Mouse (Mus musculus) spleen, adult 12 weeks (tissue): ENCODE data around the gene Wdr91.

ENCODE experiments used
- DNase-seq: peaks from one replicate; pipeline ENCODE4 v3.0.0; 2022; ENCODE audit warnings: low spot score

The Wdr91 gene

GRCm38 (mm10) chr6:34910371-34911219 lies at the start of gene Wdr91:
Wdr91 (minus strand) TSS chr6:34910876.
- DNase-seq, result peak; percentile 94

GRCm38 (mm10) chr6:34959131-34959530 lies 48.5 kb upstream of the Wdr91 start:
- DNase-seq, result no peak

- DNase-seq, result no peak
Observed at GRCm38 (mm10) chr6:34955862-34956241, 45.2 kb upstream of the Wdr91 start.

GRCm38 (mm10) chr6:34954926-34955861 lies 44.5 kb upstream of the Wdr91 start:
- peak; percentile 21 for DNase-seq

GRCm38 (mm10) chr6:34951956-34952667 lies 41.4 kb upstream of the Wdr91 start:
- DNase-seq, result no peak

GRCm38 (mm10) chr6:34951518-34951917 lies 40.8 kb upstream of the Wdr91 start:
- DNase-seq, result no peak

- no peak for DNase-seq
Observed at GRCm38 (mm10) chr6:34948461-34948860, 37.8 kb upstream of the Wdr91 start.

- DNase-seq, result no peak
Observed at GRCm38 (mm10) chr6:34946486-34947079, 35.9 kb upstream of the Wdr91 start.

- DNase-seq, result no peak
Observed at GRCm38 (mm10) chr6:34943499-34943898, 32.8 kb upstream of the Wdr91 start.

GRCm38 (mm10) chr6:34942446-34942845 lies 31.8 kb upstream of the Wdr91 start:
- DNase-seq, result no peak

GRCm38 (mm10) chr6:34941496-34941895 lies 30.8 kb upstream of the Wdr91 start:
- DNase-seq, result no peak

- no peak for DNase-seq
Observed at GRCm38 (mm10) chr6:34939451-34939850, 28.8 kb upstream of the Wdr91 start.

GRCm38 (mm10) chr6:34938929-34939325 lies 28.3 kb upstream of the Wdr91 start:
- DNase-seq, result no peak

GRCm38 (mm10) chr6:34938280-34938928 lies 27.7 kb upstream of the Wdr91 start:
- no peak for DNase-seq

GRCm38 (mm10) chr6:34936743-34937142 lies 26.1 kb upstream of the Wdr91 start:
- no peak for DNase-seq

- DNase-seq, result no peak
Observed at GRCm38 (mm10) chr6:34932633-34933032, 22.0 kb upstream of the Wdr91 start.

GRCm38 (mm10) chr6:34927594-34927993 lies 16.9 kb upstream of the Wdr91 start:
- DNase-seq, result no peak

- peak; percentile 51 for DNase-seq
Observed at GRCm38 (mm10) chr6:34927156-34927555, 16.5 kb upstream of the Wdr91 start.

- no peak for DNase-seq
Observed at GRCm38 (mm10) chr6:34921941-34922340, 11.3 kb upstream of the Wdr91 start.

GRCm38 (mm10) chr6:34920631-34921030 lies 10.0 kb upstream of the Wdr91 start:
- DNase-seq, result no peak

GRCm38 (mm10) chr6:34919956-34920355 lies 9.3 kb upstream of the Wdr91 start, which contains the start of gene Stra8:
Stra8 (plus strand) TSS chr6:34920163.
- DNase-seq, result no peak
